Mouse (Mus musculus) heart, adult 2 months (tissue): ENCODE results near the gene Zfp541.

Experiments used
- CTCF ChIP-seq: fragments of 200-600 bp; IDR thresholded peaks from 2 replicates; pipeline ENCODE4 v1.8.1; 2022; ENCODE audit warnings: antibody characterized with exemption, mild to moderate bottlenecking, moderate library complexity
- EP300 ChIP-seq: fragments of 200-500 bp; IDR thresholded peaks from 2 replicates; pipeline ENCODE4 v1.6.1; 2011; ENCODE audit warnings: low read depth, low read length, control low read depth; ENCODE audit not compliant: insufficient read depth
- POLR2A ChIP-seq: fragments of 200-500 bp; IDR thresholded peaks from 2 replicates; pipeline ENCODE4 v1.6.1; 2011; ENCODE audit warnings: mild to moderate bottlenecking, low read depth, low read length, control low read depth; ENCODE audit not compliant: insufficient read depth

DNA sequence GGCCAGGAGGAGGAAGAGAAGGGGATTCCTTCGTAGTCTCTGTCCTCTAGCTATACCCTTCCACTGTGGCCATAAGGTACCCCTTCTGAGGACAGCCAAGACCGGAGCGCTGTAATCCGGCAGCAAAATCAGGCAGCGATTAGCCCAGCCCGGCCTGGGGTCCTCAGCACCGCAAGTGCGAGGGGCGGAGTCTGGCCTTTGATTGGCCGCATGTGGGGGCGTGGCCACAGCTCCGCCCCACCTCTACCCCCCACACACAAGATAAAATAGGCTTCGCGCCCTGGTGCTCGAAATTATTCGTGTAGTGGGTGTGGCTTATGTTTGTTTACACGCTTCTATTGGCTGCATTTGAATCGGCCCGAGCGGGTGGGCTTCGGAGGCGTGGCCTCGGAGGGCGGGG lies 8.9 kb upstream of the Zfp541 start:
- TF ChIP-seq CTCF: no peak
- peak; percentile 92 for TF ChIP-seq POLR2A
- peak; percentile 68; the same call in 1 of the 2 replicates for TF ChIP-seq EP300
